Mouse (Mus musculus) ovary, postnatal 10 days (tissue): Measurements from ENCODE around the gene Ngfr.
A peak's percentile ranks its signal among the peaks of the same experiment; 100 is the strongest.

Experiments used
- DNase-seq: peaks from one replicate; pipeline ENCODE4 v3.0.0; 2022; ENCODE audit warnings: low spot score

Ngfr gene

GRCm38 (mm10) chr11:95565327-95565726, 22.2 kb downstream of the Ngfr start:
- DNase-seq: no peak

- DNase-seq: no peak
Measured at GRCm38 (mm10) chr11:95563849-95564248, 23.7 kb downstream of the Ngfr start.

- no peak for DNase-seq
Measured at GRCm38 (mm10) chr11:95560773-95561172, 26.8 kb downstream of the Ngfr start.

GRCm38 (mm10) chr11:95559761-95560160, 27.8 kb downstream of the Ngfr start:
- DNase-seq: no peak

- DNase-seq: no peak
Measured at GRCm38 (mm10) chr11:95557719-95558118, 29.8 kb downstream of the Ngfr start.

GRCm38 (mm10) chr11:95557032-95557431, 30.5 kb downstream of the Ngfr start:
- no peak for DNase-seq

- DNase-seq: no peak
Measured at GRCm38 (mm10) chr11:95555279-95555678, 32.3 kb downstream of the Ngfr start.

- DNase-seq: no peak
Measured at GRCm38 (mm10) chr11:95550301-95551021, 37.1 kb downstream of the Ngfr start.

GRCm38 (mm10) chr11:95546021-95546782, 41.3 kb downstream of the Ngfr start:
- no peak for DNase-seq

GRCm38 (mm10) chr11:95544546-95545327, 42.8 kb downstream of the Ngfr start:
- no peak for DNase-seq

GRCm38 (mm10) chr11:95540637-95541385, 46.7 kb downstream of the Ngfr start:
- DNase-seq: no peak

- no peak for DNase-seq
Measured at GRCm38 (mm10) chr11:95538378-95539104, 49.0 kb downstream of the Ngfr start.

GRCm38 (mm10) chr11:95533484-95534160, 53.9 kb downstream of the Ngfr start:
- DNase-seq: peak; percentile 96

GRCm38 (mm10) chr11:95532353-95533072, 55.0 kb downstream of the Ngfr start:
- DNase-seq: no peak

GRCm38 (mm10) chr11:95528231-95528630, 59.3 kb downstream of the Ngfr start:
- no peak for DNase-seq

- no peak for DNase-seq
Measured at GRCm38 (mm10) chr11:95527307-95527706, 60.2 kb downstream of the Ngfr start.

- DNase-seq: peak; percentile 56
Measured at GRCm38 (mm10) chr11:95521563-95521962, 66.0 kb downstream of the Ngfr start.

GRCm38 (mm10) chr11:95520456-95521072, 67.0 kb downstream of the Ngfr start:
- DNase-seq: peak; percentile 70

GRCm38 (mm10) chr11:95519996-95520395, 67.5 kb downstream of the Ngfr start:
- DNase-seq: no peak
